Mouse (Mus musculus) brain, embryonic 14.5 days (tissue): ENCODE data around the gene Tmem151a.

Source experiments
- CTCF ChIP-seq: fragments of 200-500 bp; IDR thresholded peaks from 2 replicates; pipeline ENCODE4 v1.5.1; 2012; ENCODE audit warnings: inconsistent platforms, mild to moderate bottlenecking, moderate library complexity, borderline replicate concordance; ENCODE audit not compliant: insufficient read depth, insufficient read length; ENCODE audit errors: extremely low read depth
- POLR2A ChIP-seq: fragments of 200-500 bp; IDR thresholded peaks from 2 replicates; pipeline ENCODE4 v1.6.1; 2012; ENCODE audit warnings: mild to moderate bottlenecking, inconsistent platforms, borderline replicate concordance; ENCODE audit not compliant: poor library complexity, insufficient read depth, insufficient read length, severe bottlenecking; ENCODE audit errors: extremely low read depth

DNA sequence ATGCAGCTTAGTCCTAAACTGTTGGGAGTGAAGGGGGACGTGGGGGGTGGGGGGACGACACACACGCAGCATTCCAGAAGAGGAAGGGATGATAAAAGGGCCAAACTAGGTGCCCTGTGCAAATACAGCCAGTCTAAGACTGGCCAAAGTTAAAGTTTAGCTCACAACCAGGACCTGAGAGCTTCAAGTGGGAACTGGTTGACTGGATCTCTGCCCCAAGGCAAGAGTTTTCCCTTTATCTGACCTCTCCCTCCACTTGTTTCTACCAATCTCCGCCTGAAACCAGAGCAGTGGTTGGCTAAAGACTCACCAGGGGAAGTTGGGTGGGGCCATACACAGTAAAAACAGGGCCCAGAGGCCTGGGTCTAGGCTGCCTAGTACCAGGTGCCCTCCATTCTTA, 23.4 kb upstream of the Tmem151a start:
- TF ChIP-seq CTCF (no peak), POLR2A (no peak)
